In genomic region chrX:49770828-49771227, GRCm38 (mm10) we compare ENCODE assay signal across 23 mouse cellular contexts. TPM values are rescaled to one million over a fixed set of nuclear protein-coding genes. Genes with fewer than 3 reads are reported as not detected.
A peak's percentile ranks its signal among the peaks of the same experiment; 100 is the strongest.
DNase-seq lines count a peak whose midpoint lies in the region; ATAC-seq and TF ChIP-seq lines count a peak whose summit lies in the region.
"Had no signal": no experiment of that assay in that cellular context is flagged by ENCODE, and none has a peak within 500 bp of the region (broad histone marks: within the 10 kb centered on the region; RNA-seq: fewer than 3 reads in every experiment).

No protein-coding gene starts in this region.

- H3K27me3 ChIP-seq in MEL (ENCODE audit: control insufficient read depth in 1 of 2, insufficient read depth in 2 of 2, low read length in 2 of 2), result no peaks in the 10 kb centered on the region
- H3K27me3 ChIP-seq in midbrain, embryonic 15.5 days (replicated peaks), result no peaks in the 10 kb centered on the region
- H3K27me3 ChIP-seq: embryonic facial prominence, embryonic 15.5 days; heart, embryonic 15.5 days; neural tube, embryonic 13.5 days had no signal

- WGBS in midbrain, embryonic 15.5 days, result 23% methylated on average over 2 of the region's 2 CpGs

- H3K79me2 ChIP-seq in MEL (ENCODE audit: control insufficient read depth, insufficient read depth, low read length, poor library complexity), result no peaks in the 10 kb centered on the region

- H3K4me1 ChIP-seq in MEL (ENCODE audit: control insufficient read depth in 1 of 2, insufficient read depth in 2 of 2, low read length in 2 of 2), result no peaks in the 10 kb centered on the region
- no peaks in the 10 kb centered on the region for H3K4me1 ChIP-seq in midbrain, embryonic 15.5 days
- H3K4me1 ChIP-seq: embryonic facial prominence, embryonic 15.5 days; heart, embryonic 15.5 days; megakaryocyte, embryonic 14.5 days; neural tube, embryonic 13.5 days had no signal

- no peaks in the 10 kb centered on the region for H3K36me3 ChIP-seq in MEL (ENCODE audit: control insufficient read depth in 1 of 2, insufficient read depth in 2 of 2, low read length in 2 of 2)
- H3K36me3 ChIP-seq in midbrain, embryonic 15.5 days (replicated peaks), result no peaks in the 10 kb centered on the region
- H3K36me3 ChIP-seq: embryonic facial prominence, embryonic 15.5 days; heart, embryonic 15.5 days; neural tube, embryonic 13.5 days had no signal

- peak; percentile 16 for DNase-seq in adrenal gland, postnatal 10 days
- DNase-seq in adrenal gland, adult 8-10 months, result no peak
- no peak for DNase-seq in layer of hippocampus, adult 2 months (ENCODE audit: low spot score in 2 of 2)
- no peak for DNase-seq in layer of hippocampus, postnatal 25 days (ENCODE audit: extremely low spot score in 1 of 2, low spot score in 1 of 2)
- DNase-seq in 3T3-L1 (ENCODE audit: low read depth, low spot score), result peak; percentile 2
- DNase-seq in MEL (ENCODE audit: low read depth, low spot score), result peak; percentile 3
- no peak for DNase-seq in urinary bladder, postnatal 36 days (ENCODE audit: low spot score in 2 of 2)
- DNase-seq: cerebellum, adult 2 months; gastrocnemius, postnatal 14 days; layer of hippocampus, adult 9-11 months had no signal

- H3K4me2 ChIP-seq in midbrain, embryonic 15.5 days, result no peak overlapping the region
- H3K4me2 ChIP-seq: embryonic facial prominence, embryonic 15.5 days; heart, embryonic 15.5 days; hindbrain, embryonic 14.5 days; neural tube, embryonic 13.5 days had no signal

- H3K4me3 ChIP-seq in layer of hippocampus, adult 2 months, result no peak overlapping the region
- no peak overlapping the region for H3K4me3 ChIP-seq in MEL (ENCODE audit: control insufficient read depth in 1 of 2, insufficient read depth in 1 of 2, low read depth in 2 of 2, low read length in 2 of 2)
- H3K4me3 ChIP-seq in midbrain, embryonic 15.5 days, result no peak overlapping the region
- H3K4me3 ChIP-seq: embryonic facial prominence, embryonic 15.5 days; heart, embryonic 15.5 days; megakaryocyte, embryonic 14.5 days; neural tube, embryonic 13.5 days had no signal

- TF ChIP-seq EP300 in MEL (IDR thresholded peaks at IDR 0.05; ENCODE audit: low read depth in 1 of 2, low read length in 2 of 2), result no peak

- TF ChIP-seq POLR2A in MEL (IDR thresholded peaks at IDR 0.05; ENCODE audit: control insufficient read depth in 1 of 2, insufficient read depth in 1 of 2, low read depth in 1 of 2, low read length in 2 of 2, poor library complexity in 1 of 2), result no peak

- no peak for TF ChIP-seq RAD21 in MEL (IDR thresholded peaks at IDR 0.05; ENCODE audit: low read depth, low read length)

- peak; percentile 46 for TF ChIP-seq CTCF in layer of hippocampus, adult 2 months (conservative IDR thresholded peaks at IDR 0.05)
- peak in 2 of 3 experiments; percentile 20 to 31; a peak in 4 of 6 replicates for TF ChIP-seq CTCF in MEL (IDR thresholded peaks at IDR 0.05 in 2 of 3, conservative IDR thresholded peaks at IDR 0.05 in 1 of 3; ENCODE audit: control insufficient read depth in 1 of 3, insufficient read depth in 1 of 3, low read depth in 2 of 3, low read length in 3 of 3, poor library complexity in 1 of 3, severe bottlenecking in 1 of 3)

- no peak overlapping the region for H3K9ac ChIP-seq in MEL (ENCODE audit: control insufficient read depth, low read depth, low read length, poor library complexity, severe bottlenecking)
- no peak overlapping the region for H3K9ac ChIP-seq in midbrain, embryonic 15.5 days
- H3K9ac ChIP-seq: embryonic facial prominence, embryonic 15.5 days; heart, embryonic 15.5 days; hindbrain, embryonic 14.5 days; neural tube, embryonic 13.5 days had no signal

- H3K9me3 ChIP-seq in MEL (replicated peaks; ENCODE audit: insufficient read depth, low read length), result no peaks in the 10 kb centered on the region
- no peaks in the 10 kb centered on the region for H3K9me3 ChIP-seq in midbrain, embryonic 15.5 days
- H3K9me3 ChIP-seq: embryonic facial prominence, embryonic 15.5 days; heart, embryonic 15.5 days; megakaryocyte, embryonic 14.5 days; neural tube, embryonic 13.5 days had no signal

- no peak overlapping the region for H3K27ac ChIP-seq in layer of hippocampus, adult 2 months
- H3K27ac ChIP-seq in MEL (ENCODE audit: control insufficient read depth, low read depth, low read length), result no peak overlapping the region
- no peak overlapping the region for H3K27ac ChIP-seq in midbrain, embryonic 15.5 days
- H3K27ac ChIP-seq: embryonic facial prominence, embryonic 15.5 days; heart, embryonic 15.5 days; hindbrain, embryonic 14.5 days; neural tube, embryonic 13.5 days had no signal

- ATAC-seq in midbrain, embryonic 15.5 days (replicated peaks), result no peak
- ATAC-seq: forebrain, embryonic 14.5 days had no signal

TF ChIP-seq in MEL, 35 proteins besides CTCF, POLR2A, EP300 and RAD21:
- TF ChIP-seq MXI1 (IDR thresholded peaks at IDR 0.05; ENCODE audit: low read depth, low read length), result no peak
- TF ChIP-seq E2F4 (IDR thresholded peaks at IDR 0.05; ENCODE audit: borderline replicate concordance, low read depth, low read length), result no peak
- no peak for TF ChIP-seq CHD1 (IDR thresholded peaks at IDR 0.05; ENCODE audit: low read depth, low read length)
- TF ChIP-seq MAFK (IDR thresholded peaks at IDR 0.05; ENCODE audit: borderline replicate concordance, low read depth, low read length), result no peak
- no peak for TF ChIP-seq MYB (IDR thresholded peaks at IDR 0.05; ENCODE audit: low read depth, low read length)
- TF ChIP-seq TAL1 (IDR thresholded peaks at IDR 0.05; ENCODE audit: low read length), result no peak
- no peak for TF ChIP-seq ELF1 (IDR thresholded peaks at IDR 0.05; ENCODE audit: low read depth, low read length)
- no peak for TF ChIP-seq MAZ (IDR thresholded peaks at IDR 0.05; ENCODE audit: low read depth, low read length)
- no peak for TF ChIP-seq TBP (IDR thresholded peaks at IDR 0.05; ENCODE audit: low read depth, low read length)
- no peak for TF ChIP-seq BHLHE40 (IDR thresholded peaks at IDR 0.05; ENCODE audit: borderline replicate concordance, low read depth, low read length)
- no peak for TF ChIP-seq RCOR1 (IDR thresholded peaks at IDR 0.05; ENCODE audit: low read depth, low read length)
- TF ChIP-seq POLR2AphosphoS2 (IDR thresholded peaks at IDR 0.05; ENCODE audit: low read length), result no peak
- TF ChIP-seq USF2 (IDR thresholded peaks at IDR 0.05; ENCODE audit: borderline replicate concordance in 1 of 2, insufficient read depth in 1 of 2, low read depth in 1 of 2, low read length in 2 of 2), result no peak
- TF ChIP-seq MAX (IDR thresholded peaks at IDR 0.05; ENCODE audit: low read length), result no peak

RNA-seq across cellular contexts. Expression of gene Igsf1, which starts 26.7 kb away (rescaled TPM):
- 1 to 10 TPM; 3.3 to 8.2 TPM for total RNA-seq in adrenal gland, postnatal 10 days (2021)
- 1 to 10 TPM in 3 of 4 experiments, under 1 TPM in 1; 0.61 to 3.0 (median 1.8) TPM for total RNA-seq in adrenal gland, adult 8-10 months (2022)
- total RNA-seq in layer of hippocampus, adult 2 months (2021), result 10 to 100 TPM in 1 of 2 experiments, 1 to 10 TPM in 1; 9.2 to 12.7 TPM
- total RNA-seq in layer of hippocampus, postnatal 25 days (2021), result 10 to 100 TPM in 1 of 2 experiments, 1 to 10 TPM in 1; 8.0 to 10.5 TPM
- not detected in 2 replicates for total RNA-seq in MEL (2012; rRNA removed)
- polyA plus RNA-seq in MEL (2012; ENCODE audit: insufficient read depth in 1 of 2, insufficient read length in 2 of 2, low read depth in 1 of 2, low replicate concordance in 2 of 2, missing spikeins in 1 of 2), result not detected
- 11.8 and 14.2 TPM in 2 replicates for polyA plus RNA-seq in midbrain, embryonic 15.5 days (2015; fragmentation: Nextera tagmentation; extraction: Ambion mirVana)
- polyA plus RNA-seq: C2C12; small intestine, adult 2 months had no signal

RNA-seq across cellular contexts. Expression of gene Olfr1321, which starts 36.0 kb away (rescaled TPM):
- total RNA-seq in adrenal gland, postnatal 10 days (2021), result not detected
- not detected for total RNA-seq in adrenal gland, adult 8-10 months (2022)
- not detected for total RNA-seq in layer of hippocampus, adult 2 months (2021)
- not detected for total RNA-seq in layer of hippocampus, postnatal 25 days (2021)
- not detected in 2 replicates for total RNA-seq in MEL (2012; rRNA removed)
- polyA plus RNA-seq in MEL (2012; ENCODE audit: insufficient read depth in 1 of 2, insufficient read length in 2 of 2, low read depth in 1 of 2, low replicate concordance in 2 of 2, missing spikeins in 1 of 2), result not detected
- polyA plus RNA-seq in midbrain, embryonic 15.5 days (2015; fragmentation: Nextera tagmentation; extraction: Ambion mirVana), result not detected in 2 replicates
- total RNA-seq: gastrocnemius, postnatal 14 days; left cerebral cortex, postnatal 36 days had no signal
- polyA plus RNA-seq: C2C12; cerebellum, adult 2 months; forebrain, embryonic 14.5 days; heart, embryonic 15.5 days; hindbrain, embryonic 14.5 days; kidney, embryonic 16.5 days; liver, embryonic 16.5 days; neural tube, embryonic 13.5 days; small intestine, adult 2 months; stomach, embryonic 16.5 days had no signal

Comparison
In these comparisons a context has a peak if more than half of its experiments do, and no peak if none do; other contexts are left out.
1. DNase-seq: peak in adrenal gland, postnatal 10 days (single experiment), 3T3-L1 (single experiment) and MEL (single experiment); none in adrenal gland, adult 8-10 months (single experiment), layer of hippocampus, adult 2 months (0 of 2), layer of hippocampus, postnatal 25 days (0 of 2) and urinary bladder, postnatal 36 days (0 of 2).